Mouse (Mus musculus): ENCODE data around the gene Taf8.

GRCm38 (mm10) chr17:47545154-47545553, 43.1 kb upstream of the Taf8 start:
- TF ChIP-seq CTCF (conservative IDR thresholded peaks at IDR 0.05; ENCODE audit: low read length) (no peak), NANOG (IDR thresholded peaks at IDR 0.05; ENCODE audit: borderline replicate concordance, low read length) (no peak), POU5F1 (IDR thresholded peaks at IDR 0.05; ENCODE audit: borderline replicate concordance, low read length) (no peak)
